Mouse (Mus musculus): ENCODE results near the gene H2-T24. TPM values are rescaled to one million over a fixed set of nuclear protein-coding genes. Genes with fewer than 3 reads are reported as not detected.
"Not testable (repeated sequence)": the region's sequence is repeated elsewhere in the genome, so short reads cannot be mapped to it uniquely, and the experiment has no call there.

Gene H2-T24
- 1 to 10 TPM; 1.4 to 1.7 TPM for total RNA-seq (2021)

GRCm38 (mm10) chr17:36020191-36021073 is at the start of gene H2-T24:
Gene H2-T24, minus strand, starts transcription at chr17:36020560.
- no peak for DNase-seq (ENCODE audit: extremely low spot score in 1 of 2, low spot score in 1 of 2)

- peak; percentile 78 to 98 for DNase-seq (ENCODE audit: extremely low spot score in 1 of 2, low spot score in 1 of 2)
Observed at GRCm38 (mm10) chr17:36060829-36061228, 40.5 kb upstream of the H2-T24 start.

GRCm38 (mm10) chr17:36058362-36058761 is 38.0 kb upstream of the H2-T24 start, which contains the start of gene Gm11127:
Gene Gm11127, minus strand, starts transcription at chr17:36058371.
- DNase-seq (ENCODE audit: extremely low spot score in 1 of 2, low spot score in 1 of 2) = not testable (repeated sequence)

GRCm38 (mm10) chr17:36057927-36058326 is 37.6 kb upstream of the H2-T24 start:
- not testable (repeated sequence) for DNase-seq (ENCODE audit: extremely low spot score in 1 of 2, low spot score in 1 of 2)

GRCm38 (mm10) chr17:36043286-36043685 is 22.9 kb upstream of the H2-T24 start:
- no peak for DNase-seq (ENCODE audit: extremely low spot score in 1 of 2, low spot score in 1 of 2)

GRCm38 (mm10) chr17:36042610-36043169 is 22.3 kb upstream of the H2-T24 start, which contains the start of the genes H2-T22 and Gm6034:
Gene H2-T22, minus strand, starts transcription at chr17:36042747.
Gene Gm6034, plus strand, starts transcription at chr17:36042961.
- DNase-seq (ENCODE audit: extremely low spot score in 1 of 2, low spot score in 1 of 2) = peak; percentile 36 to 48

- DNase-seq (ENCODE audit: extremely low spot score in 1 of 2, low spot score in 1 of 2) = not testable (repeated sequence)
Observed at GRCm38 (mm10) chr17:36042055-36042454, 21.7 kb upstream of the H2-T24 start.

- not testable (repeated sequence) for DNase-seq (ENCODE audit: extremely low spot score in 1 of 2, low spot score in 1 of 2)
Observed at GRCm38 (mm10) chr17:36040604-36041003, 20.2 kb upstream of the H2-T24 start.

- DNase-seq (ENCODE audit: extremely low spot score in 1 of 2, low spot score in 1 of 2) = not testable (repeated sequence)
Observed at GRCm38 (mm10) chr17:36036126-36036525, 15.8 kb upstream of the H2-T24 start.

- DNase-seq (ENCODE audit: extremely low spot score in 1 of 2, low spot score in 1 of 2) = peak; percentile 28 to 40
Observed at GRCm38 (mm10) chr17:36035010-36035638, 14.8 kb upstream of the H2-T24 start.

- DNase-seq (ENCODE audit: extremely low spot score in 1 of 2, low spot score in 1 of 2) = not testable (repeated sequence)
Observed at GRCm38 (mm10) chr17:36034524-36034923, 14.2 kb upstream of the H2-T24 start.

GRCm38 (mm10) chr17:36032351-36032875 is 12.1 kb upstream of the H2-T24 start, which contains the start of gene H2-T23:
Gene H2-T23, minus strand, starts transcription at chr17:36032855.
- peak in 1 of 2 experiments; percentile 10 for DNase-seq (ENCODE audit: extremely low spot score in 1 of 2, low spot score in 1 of 2)

GRCm38 (mm10) chr17:36031583-36032331 is 11.4 kb upstream of the H2-T24 start:
- DNase-seq (ENCODE audit: extremely low spot score in 1 of 2, low spot score in 1 of 2) = peak; percentile 17 to 34

GRCm38 (mm10) chr17:36030703-36031582 is 10.6 kb upstream of the H2-T24 start:
- not testable (repeated sequence) for DNase-seq (ENCODE audit: extremely low spot score in 1 of 2, low spot score in 1 of 2)

- DNase-seq (ENCODE audit: extremely low spot score in 1 of 2, low spot score in 1 of 2) = not testable (repeated sequence)
Observed at GRCm38 (mm10) chr17:36030046-36030702, 9.8 kb upstream of the H2-T24 start.

- no peak for DNase-seq (ENCODE audit: extremely low spot score in 1 of 2, low spot score in 1 of 2)
Observed at GRCm38 (mm10) chr17:36028879-36029619, 8.7 kb upstream of the H2-T24 start.

GRCm38 (mm10) chr17:36027663-36028062 is 7.3 kb upstream of the H2-T24 start:
- no peak for DNase-seq (ENCODE audit: extremely low spot score in 1 of 2, low spot score in 1 of 2)

GRCm38 (mm10) chr17:36025901-36026300 is 5.5 kb upstream of the H2-T24 start:
- no peak for DNase-seq (ENCODE audit: extremely low spot score in 1 of 2, low spot score in 1 of 2)
